Mouse (Mus musculus): ENCODE results near the gene Gm49380. TPM values are rescaled to one million over a fixed set of nuclear protein-coding genes. Genes with fewer than 3 reads are reported as not detected.

Gm49380 gene
- polyA plus RNA-seq, 1 experiment = 1.6 TPM

DNA sequence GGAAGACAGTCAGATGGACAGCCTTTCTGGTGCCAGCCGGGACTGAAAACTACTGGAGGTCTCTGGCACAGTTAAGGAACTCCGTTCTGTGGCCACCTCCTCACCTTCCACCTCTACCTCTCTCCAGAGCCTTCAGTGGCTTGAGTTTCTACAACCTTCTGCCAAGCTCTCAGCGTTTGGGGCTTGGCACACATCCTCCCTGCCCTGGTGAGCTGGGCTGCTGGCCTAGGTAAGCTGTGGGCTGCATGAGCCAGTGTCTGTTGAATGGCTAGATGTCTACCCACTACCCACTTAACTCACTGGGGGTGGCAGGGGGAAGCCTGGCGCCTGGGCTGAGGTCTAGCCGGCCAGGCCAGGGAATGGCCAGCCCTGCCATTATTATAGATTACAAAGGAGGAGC, 40.2 kb downstream of the Gm49380 start:
- peaks cover 7% of the 10 kb centered on the region for H3K4me1 ChIP-seq (ENCODE audit: control insufficient read depth, insufficient read depth, low read length)
- TF ChIP-seq CTCF (IDR thresholded peaks at IDR 0.05; ENCODE audit: control insufficient read depth, insufficient read depth, insufficient replicate concordance, low read depth, low read length) = no peak
- no peak for TF ChIP-seq POLR2A (IDR thresholded peaks at IDR 0.05; ENCODE audit: control insufficient read depth, low read depth, low read length)
- no peaks in the 10 kb centered on the region for H3K27me3 ChIP-seq (ENCODE audit: control insufficient read depth, insufficient read depth, low read length)
- no peak overlapping the region; the same call in 1 of the 2 replicates for H3K4me3 ChIP-seq (ENCODE audit: control insufficient read depth, low read depth, low read length)
- no peak overlapping the region for H3K27ac ChIP-seq (ENCODE audit: control insufficient read depth, insufficient read depth, low read depth, low read length)
- no peaks in the 10 kb centered on the region for H3K36me3 ChIP-seq (ENCODE audit: control insufficient read depth, insufficient read depth, low read length)

DNA sequence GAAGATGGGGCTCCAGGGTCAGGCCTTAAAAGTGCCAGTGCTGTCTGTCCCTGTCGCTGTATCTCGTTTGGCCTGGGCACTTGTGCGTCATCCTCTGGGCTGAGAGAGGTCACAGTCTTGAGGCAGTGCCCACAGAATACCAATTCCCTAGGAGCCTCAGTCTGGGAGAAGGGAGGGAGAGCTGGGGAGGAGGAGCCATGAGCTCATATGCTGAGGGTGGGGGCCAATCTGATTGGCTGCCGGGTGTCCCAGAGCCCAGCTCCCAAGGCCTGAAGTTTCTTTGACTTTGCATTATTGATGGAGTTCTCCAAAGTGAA, 40.7 kb downstream of the Gm49380 start:
- Histone ChIP-seq H3K27me3 (ENCODE audit: control insufficient read depth, insufficient read depth, low read length) (no peaks in the 10 kb centered on the region), H3K27ac (ENCODE audit: control insufficient read depth, insufficient read depth, low read depth, low read length) (0 out of 2 replicates have a peak overlapping the region, but pooled peaks have one; percentile 10), H3K4me3 (ENCODE audit: control insufficient read depth, low read depth, low read length) (peak overlapping the region; percentile 25), H3K36me3 (ENCODE audit: control insufficient read depth, insufficient read depth, low read length) (no peaks in the 10 kb centered on the region), H3K4me1 (ENCODE audit: control insufficient read depth, insufficient read depth, low read length) (peaks cover 4% of the 10 kb centered on the region)
- no peak for TF ChIP-seq CTCF (IDR thresholded peaks at IDR 0.05; ENCODE audit: control insufficient read depth, insufficient read depth, insufficient replicate concordance, low read depth, low read length)
- TF ChIP-seq POLR2A (IDR thresholded peaks at IDR 0.05; ENCODE audit: control insufficient read depth, low read depth, low read length) = no peak

- Histone ChIP-seq H3K27me3 (ENCODE audit: control insufficient read depth, insufficient read depth, low read length) (no peaks in the 10 kb centered on the region), H3K4me1 (ENCODE audit: control insufficient read depth, insufficient read depth, low read length) (peaks cover 8% of the 10 kb centered on the region), H3K27ac (ENCODE audit: control insufficient read depth, insufficient read depth, low read depth, low read length) (0 out of 2 replicates have a peak overlapping the region, but pooled peaks have one; percentile 10)
These were observed 41.2 kb downstream of the Gm49380 start for GRCm38 (mm10) chr9:44071914-44072598.

DNA sequence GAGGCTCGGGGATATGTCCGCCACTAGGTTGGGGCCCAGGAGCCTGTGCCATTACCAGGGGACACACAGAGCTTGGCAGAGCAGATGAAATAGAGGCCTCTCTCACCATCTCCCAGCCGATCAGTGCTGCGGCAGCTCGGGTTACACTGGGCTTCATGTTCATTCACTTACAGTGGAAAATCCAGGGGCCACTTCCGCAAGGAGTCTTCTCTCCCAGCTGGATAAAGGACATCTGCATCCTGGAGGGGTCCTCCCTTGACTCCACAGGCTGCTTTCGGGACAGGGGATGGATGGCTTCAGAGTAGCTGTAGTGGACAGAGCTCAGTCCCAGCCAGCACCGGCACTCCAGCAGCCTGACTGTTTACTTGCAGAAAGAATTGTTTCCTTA, 42.5 kb downstream of the Gm49380 start:
- Histone ChIP-seq H3K4me1 (ENCODE audit: control insufficient read depth, insufficient read depth, low read length) (peaks cover 9% of the 10 kb centered on the region), H3K27me3 (ENCODE audit: control insufficient read depth, insufficient read depth, low read length) (no peaks in the 10 kb centered on the region), H3K36me3 (ENCODE audit: control insufficient read depth, insufficient read depth, low read length) (no peaks in the 10 kb centered on the region), H3K4me3 (ENCODE audit: control insufficient read depth, low read depth, low read length) (no peak overlapping the region), H3K27ac (ENCODE audit: control insufficient read depth, insufficient read depth, low read depth, low read length) (no peak overlapping the region)
- TF ChIP-seq CTCF (IDR thresholded peaks at IDR 0.05; ENCODE audit: control insufficient read depth, insufficient read depth, insufficient replicate concordance, low read depth, low read length) = no peak
- TF ChIP-seq POLR2A (IDR thresholded peaks at IDR 0.05; ENCODE audit: control insufficient read depth, low read depth, low read length) = no peak

More at GRCm38 (mm10) chr9:44071914-44072598, 41.2 kb downstream of the Gm49380 start:
- H3K4me3 ChIP-seq (ENCODE audit: control insufficient read depth, low read depth, low read length) = peak overlapping the region; percentile 25; the same call in 1 of the 2 replicates
- TF ChIP-seq POLR2A (IDR thresholded peaks at IDR 0.05; ENCODE audit: control insufficient read depth, low read depth, low read length) = no peak
- TF ChIP-seq CTCF (IDR thresholded peaks at IDR 0.05; ENCODE audit: control insufficient read depth, insufficient read depth, insufficient replicate concordance, low read depth, low read length) = no peak
- no peaks in the 10 kb centered on the region for H3K36me3 ChIP-seq (ENCODE audit: control insufficient read depth, insufficient read depth, low read length)

DNA sequence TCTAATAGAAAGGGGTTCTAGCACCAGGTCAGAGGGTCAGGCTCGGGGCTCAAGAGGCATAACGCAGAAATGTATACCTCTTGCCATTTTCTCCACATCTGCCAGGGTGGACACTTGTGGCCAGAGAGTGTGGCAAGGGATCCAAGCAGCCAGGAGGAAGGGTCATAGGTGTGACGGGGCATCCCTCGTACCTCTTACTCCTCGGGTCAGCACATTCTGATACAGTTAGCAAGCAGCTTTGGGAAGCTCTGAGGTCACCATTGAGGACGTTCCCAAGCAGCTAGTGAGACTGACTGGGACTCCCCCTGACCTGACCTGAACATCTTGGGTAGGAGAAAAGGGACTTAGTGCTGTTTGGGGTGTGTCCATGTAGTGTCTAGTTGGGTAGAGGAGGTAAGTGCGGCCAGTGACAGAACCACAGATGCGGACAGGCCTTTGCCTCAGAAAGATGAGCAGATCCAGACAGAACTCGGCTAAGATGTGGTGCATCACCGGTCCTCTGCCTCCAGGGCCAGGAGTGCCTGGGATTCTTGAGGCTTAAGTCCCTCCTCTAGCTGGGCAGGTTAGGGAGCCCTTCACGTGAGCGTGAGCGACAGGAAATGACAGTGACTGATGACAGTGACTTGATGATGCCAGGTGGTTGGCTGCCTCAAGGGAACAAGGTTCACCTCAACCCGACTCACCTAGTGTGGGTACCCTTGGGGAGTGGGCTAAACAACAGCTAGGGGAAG, 43.0 kb downstream of the Gm49380 start:
- H3K4me1 ChIP-seq (ENCODE audit: control insufficient read depth, insufficient read depth, low read length) = peaks cover 9% of the 10 kb centered on the region
- H3K27me3 ChIP-seq (ENCODE audit: control insufficient read depth, insufficient read depth, low read length) = no peaks in the 10 kb centered on the region
- H3K4me3 ChIP-seq (ENCODE audit: control insufficient read depth, low read depth, low read length) = peak overlapping the region; percentile 66
- no peak for TF ChIP-seq POLR2A (IDR thresholded peaks at IDR 0.05; ENCODE audit: control insufficient read depth, low read depth, low read length)
- no peak for TF ChIP-seq CTCF (IDR thresholded peaks at IDR 0.05; ENCODE audit: control insufficient read depth, insufficient read depth, insufficient replicate concordance, low read depth, low read length)
- H3K36me3 ChIP-seq (ENCODE audit: control insufficient read depth, insufficient read depth, low read length) = no peaks in the 10 kb centered on the region
- no peak overlapping the region for H3K27ac ChIP-seq (ENCODE audit: control insufficient read depth, insufficient read depth, low read depth, low read length)

GRCm38 (mm10) chr9:44069252-44069651, 44.0 kb downstream of the Gm49380 start:
- no peak overlapping the region for H3K27ac ChIP-seq (ENCODE audit: control insufficient read depth, insufficient read depth, low read depth, low read length)
- H3K4me3 ChIP-seq (ENCODE audit: control insufficient read depth, low read depth, low read length) = peak overlapping the region; percentile 75
- peaks cover 9% of the 10 kb centered on the region for H3K4me1 ChIP-seq (ENCODE audit: control insufficient read depth, insufficient read depth, low read length)
- H3K36me3 ChIP-seq (ENCODE audit: control insufficient read depth, insufficient read depth, low read length) = no peaks in the 10 kb centered on the region
- TF ChIP-seq CTCF (IDR thresholded peaks at IDR 0.05; ENCODE audit: control insufficient read depth, insufficient read depth, insufficient replicate concordance, low read depth, low read length) (no peak), POLR2A (IDR thresholded peaks at IDR 0.05; ENCODE audit: control insufficient read depth, low read depth, low read length) (no peak)
- no peaks in the 10 kb centered on the region for H3K27me3 ChIP-seq (ENCODE audit: control insufficient read depth, insufficient read depth, low read length)

- Histone ChIP-seq H3K27me3 (ENCODE audit: control insufficient read depth, insufficient read depth, low read length) (no peaks in the 10 kb centered on the region), H3K27ac (ENCODE audit: control insufficient read depth, insufficient read depth, low read depth, low read length) (no peak overlapping the region), H3K4me1 (ENCODE audit: control insufficient read depth, insufficient read depth, low read length) (peaks cover 9% of the 10 kb centered on the region), H3K4me3 (ENCODE audit: control insufficient read depth, low read depth, low read length) (peak overlapping the region; percentile 99), H3K36me3 (ENCODE audit: control insufficient read depth, insufficient read depth, low read length) (no peaks in the 10 kb centered on the region)
- TF ChIP-seq CTCF (IDR thresholded peaks at IDR 0.05; ENCODE audit: control insufficient read depth, insufficient read depth, insufficient replicate concordance, low read depth, low read length) = no peak
These were observed 45.4 kb downstream of the Gm49380 start for GRCm38 (mm10) chr9:44067960-44068330.

Measured in testis, adult 2 months (tissue).